Mouse (Mus musculus): ENCODE data around the gene Pilra.

DNA sequence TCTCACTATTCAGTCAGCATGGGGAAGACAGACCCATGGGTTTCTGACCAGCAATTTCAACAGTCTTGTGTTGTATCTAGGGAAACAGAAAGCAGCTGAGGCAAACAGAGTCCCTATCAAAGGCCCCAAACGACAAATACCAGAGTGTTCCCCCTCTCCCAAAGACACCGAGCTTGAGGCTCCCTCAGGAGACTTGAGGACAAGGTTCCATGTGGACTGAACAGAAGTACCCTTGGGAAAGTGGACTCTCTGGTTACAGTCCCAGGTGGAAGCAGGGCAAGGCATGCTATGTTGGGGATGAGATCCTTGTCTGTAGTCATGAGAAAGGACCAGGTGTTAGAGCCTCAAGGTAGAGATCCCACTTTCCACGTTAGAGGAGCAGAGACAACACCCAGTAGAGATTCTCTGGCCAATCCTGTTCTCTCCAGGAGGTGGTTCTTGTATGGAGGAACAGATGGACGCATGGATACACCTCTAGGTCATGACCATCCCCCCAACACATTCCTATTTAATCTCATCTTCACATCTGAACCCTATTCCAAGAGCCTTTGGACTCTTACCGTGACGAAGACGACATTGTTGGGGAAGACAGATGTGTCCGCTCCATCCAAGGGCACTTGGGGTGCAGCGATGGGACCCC, 52.1 kb downstream of the Pilra start:
- TF ChIP-seq CTCF (IDR thresholded peaks at IDR 0.05 in 2 of 3, conservative IDR thresholded peaks at IDR 0.05 in 1 of 3; ENCODE audit: control insufficient read depth in 1 of 3, insufficient read depth in 1 of 3, low read depth in 2 of 3, low read length in 3 of 3, poor library complexity in 1 of 3, severe bottlenecking in 1 of 3): no peak
- no peak for TF ChIP-seq GATA1 (IDR thresholded peaks at IDR 0.05; ENCODE audit: low read depth, low read length)

All from MEL (cell line).